Mouse (Mus musculus): Measurements from ENCODE around the gene I0C0044D17Rik. TPM values are rescaled to one million over a fixed set of nuclear protein-coding genes. Genes with fewer than 3 reads are reported as not detected.

I0C0044D17Rik gene
- polyA plus RNA-seq, 1 experiment from 2014 or later, result not detected

- no peaks in the 10 kb centered on the region for H3K9me3 ChIP-seq (ENCODE audit: control insufficient read depth, low read length)
- peak overlapping the region; percentile 6 to 24; a peak in 1 of 4 replicates for H3K27ac ChIP-seq (replicated peaks in 1 of 2; ENCODE audit: control insufficient read depth in 1 of 2, insufficient read depth in 1 of 2, low read depth in 2 of 2, low read length in 2 of 2)
- H3K27me3 ChIP-seq (ENCODE audit: control insufficient read depth, insufficient read depth, low read length), result no peaks in the 10 kb centered on the region
- H3K36me3 ChIP-seq (ENCODE audit: control insufficient read depth, insufficient read depth, low read length), result no peaks in the 10 kb centered on the region
- peak overlapping the region; percentile 57; the same call in 1 of the 2 replicates for H3K9ac ChIP-seq (ENCODE audit: low read length)
- peaks cover 3% of the 10 kb centered on the region in 2 experiments; a peak in 3 of 4 replicates for H3K4me1 ChIP-seq (ENCODE audit: control insufficient read depth in 2 of 2, insufficient read depth in 2 of 2, low read length in 2 of 2)
- peak overlapping the region; percentile 69 for H3K4me2 ChIP-seq (ENCODE audit: low read length)
- ATAC-seq (ENCODE audit: insufficient number of reproducible peaks, insufficient read depth, low FRiP score, low read depth), result no peak
- WGBS, result 3% methylated on average over 10 of the region's 10 CpGs
- H3K4me3 ChIP-seq (ENCODE audit: control insufficient read depth in 1 of 2, insufficient read depth in 1 of 2, low read depth in 1 of 2, low read length in 2 of 2), result peak overlapping the region; percentile 13 to 34
Observed at GRCm38 (mm10) chr4:98789861-98790311, 33.8 kb downstream of the I0C0044D17Rik start.

- Histone ChIP-seq H3K9me3 (ENCODE audit: control insufficient read depth, low read length) (no peaks in the 10 kb centered on the region), H3K36me3 (ENCODE audit: control insufficient read depth, insufficient read depth, low read length) (no peaks in the 10 kb centered on the region), H3K4me1 (ENCODE audit: control insufficient read depth in 2 of 2, insufficient read depth in 2 of 2, low read length in 2 of 2) (peaks cover 3% of the 10 kb centered on the region in 2 experiments; a peak in 3 of 4 replicates), H3K27ac (replicated peaks in 1 of 2; ENCODE audit: control insufficient read depth in 1 of 2, insufficient read depth in 1 of 2, low read depth in 2 of 2, low read length in 2 of 2) (no peak overlapping the region), H3K27me3 (ENCODE audit: control insufficient read depth, insufficient read depth, low read length) (no peaks in the 10 kb centered on the region), H3K4me3 (ENCODE audit: control insufficient read depth in 1 of 2, insufficient read depth in 1 of 2, low read depth in 1 of 2, low read length in 2 of 2) (peak overlapping the region; percentile 13 to 34; a peak in 3 of 4 replicates), H3K9ac (ENCODE audit: low read length) (peak overlapping the region; percentile 57; the same call in 1 of the 2 replicates), H3K4me2 (ENCODE audit: low read length) (peak overlapping the region; percentile 69)
- ATAC-seq (ENCODE audit: insufficient number of reproducible peaks, insufficient read depth, low FRiP score, low read depth), result no peak
- WGBS, result 73% methylated on average over 7 of the region's 7 CpGs
Observed at GRCm38 (mm10) chr4:98789133-98789765, 34.4 kb downstream of the I0C0044D17Rik start.

GRCm38 (mm10) chr4:98786281-98786680 is 37.4 kb downstream of the I0C0044D17Rik start:
- Histone ChIP-seq H3K4me3 (ENCODE audit: control insufficient read depth in 1 of 2, insufficient read depth in 1 of 2, low read depth in 1 of 2, low read length in 2 of 2) (no peak overlapping the region), H3K27me3 (ENCODE audit: control insufficient read depth, insufficient read depth, low read length) (no peaks in the 10 kb centered on the region), H3K4me1 (ENCODE audit: control insufficient read depth in 2 of 2, insufficient read depth in 2 of 2, low read length in 2 of 2) (peaks cover 3% of the 10 kb centered on the region in 2 experiments; a peak in 3 of 4 replicates), H3K9me3 (ENCODE audit: control insufficient read depth, low read length) (no peaks in the 10 kb centered on the region), H3K27ac (replicated peaks in 1 of 2; ENCODE audit: control insufficient read depth in 1 of 2, insufficient read depth in 1 of 2, low read depth in 2 of 2, low read length in 2 of 2) (no peak overlapping the region), H3K36me3 (ENCODE audit: control insufficient read depth, insufficient read depth, low read length) (no peaks in the 10 kb centered on the region), H3K9ac (ENCODE audit: low read length) (no peak overlapping the region), H3K4me2 (ENCODE audit: low read length) (no peak overlapping the region)
- 48% methylated on average over 3 of the region's 3 CpGs for WGBS
- no peak for ATAC-seq (ENCODE audit: insufficient number of reproducible peaks, insufficient read depth, low FRiP score, low read depth)

GRCm38 (mm10) chr4:98785851-98786250 is 37.8 kb downstream of the I0C0044D17Rik start:
- Histone ChIP-seq H3K27ac (replicated peaks in 1 of 2; ENCODE audit: control insufficient read depth in 1 of 2, insufficient read depth in 1 of 2, low read depth in 2 of 2, low read length in 2 of 2) (no peak overlapping the region), H3K4me3 (ENCODE audit: control insufficient read depth in 1 of 2, insufficient read depth in 1 of 2, low read depth in 1 of 2, low read length in 2 of 2) (no peak overlapping the region), H3K27me3 (ENCODE audit: control insufficient read depth, insufficient read depth, low read length) (no peaks in the 10 kb centered on the region), H3K9me3 (ENCODE audit: control insufficient read depth, low read length) (no peaks in the 10 kb centered on the region), H3K36me3 (ENCODE audit: control insufficient read depth, insufficient read depth, low read length) (no peaks in the 10 kb centered on the region), H3K9ac (ENCODE audit: low read length) (no peak overlapping the region), H3K4me1 (ENCODE audit: control insufficient read depth in 2 of 2, insufficient read depth in 2 of 2, low read length in 2 of 2) (peaks cover 3% of the 10 kb centered on the region in 2 experiments; a peak in 3 of 4 replicates), H3K4me2 (ENCODE audit: low read length) (no peak overlapping the region)
- 44% methylated on average over 8 of the region's 8 CpGs for WGBS
- no peak for ATAC-seq (ENCODE audit: insufficient number of reproducible peaks, insufficient read depth, low FRiP score, low read depth)

- Histone ChIP-seq H3K27ac (replicated peaks in 1 of 2; ENCODE audit: control insufficient read depth in 1 of 2, insufficient read depth in 1 of 2, low read depth in 2 of 2, low read length in 2 of 2) (no peak overlapping the region), H3K4me2 (ENCODE audit: low read length) (peak overlapping the region; percentile 50), H3K9me3 (ENCODE audit: control insufficient read depth, low read length) (no peaks in the 10 kb centered on the region), H3K4me1 (ENCODE audit: control insufficient read depth in 2 of 2, insufficient read depth in 2 of 2, low read length in 2 of 2) (peaks cover 10 to 17% of the 10 kb centered on the region in 2 experiments), H3K4me3 (ENCODE audit: control insufficient read depth in 1 of 2, insufficient read depth in 1 of 2, low read depth in 1 of 2, low read length in 2 of 2) (no peak overlapping the region), H3K9ac (ENCODE audit: low read length) (no peak overlapping the region), H3K36me3 (ENCODE audit: control insufficient read depth, insufficient read depth, low read length) (no peaks in the 10 kb centered on the region), H3K27me3 (ENCODE audit: control insufficient read depth, insufficient read depth, low read length) (peaks cover 17% of the 10 kb centered on the region)
- ATAC-seq (ENCODE audit: insufficient number of reproducible peaks, insufficient read depth, low FRiP score, low read depth), result no peak
- WGBS, result 7% methylated on average over 16 of the region's 16 CpGs
Observed at GRCm38 (mm10) chr4:98778219-98778618, 45.4 kb downstream of the I0C0044D17Rik start.

GRCm38 (mm10) chr4:98777464-98777863 is 46.2 kb downstream of the I0C0044D17Rik start:
- ATAC-seq (ENCODE audit: insufficient number of reproducible peaks, insufficient read depth, low FRiP score, low read depth), result 0 out of 2 replicates have a peak, but pooled peaks have one; percentile 31
- H3K36me3 ChIP-seq (ENCODE audit: control insufficient read depth, insufficient read depth, low read length), result no peaks in the 10 kb centered on the region
- H3K9ac ChIP-seq (ENCODE audit: low read length), result no peak overlapping the region
- WGBS, result 54% methylated on average over 6 of the region's 6 CpGs
- peaks cover 10 to 17% of the 10 kb centered on the region in 2 experiments for H3K4me1 ChIP-seq (ENCODE audit: control insufficient read depth in 2 of 2, insufficient read depth in 2 of 2, low read length in 2 of 2)
- peak overlapping the region; percentile 50; the same call in 1 of the 2 replicates for H3K4me2 ChIP-seq (ENCODE audit: low read length)
- no peak overlapping the region for H3K27ac ChIP-seq (replicated peaks in 1 of 2; ENCODE audit: control insufficient read depth in 1 of 2, insufficient read depth in 1 of 2, low read depth in 2 of 2, low read length in 2 of 2)
- H3K27me3 ChIP-seq (ENCODE audit: control insufficient read depth, insufficient read depth, low read length), result peaks cover 17% of the 10 kb centered on the region
- no peaks in the 10 kb centered on the region for H3K9me3 ChIP-seq (ENCODE audit: control insufficient read depth, low read length)
- H3K4me3 ChIP-seq (ENCODE audit: control insufficient read depth in 1 of 2, insufficient read depth in 1 of 2, low read depth in 1 of 2, low read length in 2 of 2), result no peak overlapping the region

- Histone ChIP-seq H3K4me1 (ENCODE audit: control insufficient read depth in 2 of 2, insufficient read depth in 2 of 2, low read length in 2 of 2) (peaks cover 10 to 17% of the 10 kb centered on the region in 2 experiments), H3K27ac (replicated peaks in 1 of 2; ENCODE audit: control insufficient read depth in 1 of 2, insufficient read depth in 1 of 2, low read depth in 2 of 2, low read length in 2 of 2) (no peak overlapping the region), H3K4me2 (ENCODE audit: low read length) (no peak overlapping the region), H3K9ac (ENCODE audit: low read length) (no peak overlapping the region), H3K4me3 (ENCODE audit: control insufficient read depth in 1 of 2, insufficient read depth in 1 of 2, low read depth in 1 of 2, low read length in 2 of 2) (no peak overlapping the region), H3K9me3 (ENCODE audit: control insufficient read depth, low read length) (no peaks in the 10 kb centered on the region), H3K36me3 (ENCODE audit: control insufficient read depth, insufficient read depth, low read length) (no peaks in the 10 kb centered on the region), H3K27me3 (ENCODE audit: control insufficient read depth, insufficient read depth, low read length) (peaks cover 17% of the 10 kb centered on the region)
- no peak; the same call in 1 of the 2 replicates for ATAC-seq (ENCODE audit: insufficient number of reproducible peaks, insufficient read depth, low FRiP score, low read depth)
- whole genome bisulfite sequencing, result 79% methylated on average over 10 of the region's 10 CpGs
Observed at GRCm38 (mm10) chr4:98776721-98777427, 46.8 kb downstream of the I0C0044D17Rik start.
